Mouse (Mus musculus) erythroblast, adult 5-6 weeks (primary cell): ENCODE measurements around the gene 1700003E16Rik. TPM values are rescaled to one million over a fixed set of nuclear protein-coding genes. Genes with fewer than 3 reads are reported as not detected.

Source experiments
- ATAC-seq: replicated peaks from 2 replicates; pipeline ENCODE4 v1.8.0; 2016; ENCODE audit warnings: moderate number of reproducible peaks, mild to moderate bottlenecking, moderate TSS enrichment, inconsistent platforms; ENCODE audit not compliant: poor library complexity, low FRiP score, severe bottlenecking
- total RNA-seq, 2 experiments: library from RNA; stranded (forward) in 1 of 2; stranded (reverse) in 1 of 2; fragments of 150-400 nt in 1 of 2; fragments of 200-764, 138-1000 nt in 1 of 2; gene quantifications; 2 replicates each; pipeline versions ENCODE4 v1.2.3 to v1.2.4; 2015 to 2017; ENCODE audit warnings: low replicate concordance in 2 of 2

Gene 1700003E16Rik
- total RNA-seq, 2 experiments from 2014 or later, result not detected

GRCm38 (mm10) chr6:83185895-83186861 is 30.0 kb downstream of the 1700003E16Rik start:
- ATAC-seq, result no peak

- no peak for ATAC-seq
These were observed 30.7 kb downstream of the 1700003E16Rik start for GRCm38 (mm10) chr6:83186946-83187345.

- no peak for ATAC-seq
These were observed 37.4 kb downstream of the 1700003E16Rik start for GRCm38 (mm10) chr6:83193571-83193970.

- no peak for ATAC-seq
These were observed 41.3 kb downstream of the 1700003E16Rik start for GRCm38 (mm10) chr6:83197345-83198004.

GRCm38 (mm10) chr6:83203320-83203719 is 47.1 kb downstream of the 1700003E16Rik start:
- ATAC-seq, result no peak

- no peak for ATAC-seq
These were observed 49.6 kb downstream of the 1700003E16Rik start for GRCm38 (mm10) chr6:83205851-83206250.

- no peak for ATAC-seq
These were observed 50.1 kb downstream of the 1700003E16Rik start for GRCm38 (mm10) chr6:83206321-83206720.

GRCm38 (mm10) chr6:83207361-83208049 is 51.3 kb downstream of the 1700003E16Rik start:
- no peak for ATAC-seq

GRCm38 (mm10) chr6:83208050-83208400 is 51.8 kb downstream of the 1700003E16Rik start:
- ATAC-seq, result no peak

GRCm38 (mm10) chr6:83210495-83210894 is 54.3 kb downstream of the 1700003E16Rik start:
- ATAC-seq, result no peak

GRCm38 (mm10) chr6:83211526-83211925 is 55.3 kb downstream of the 1700003E16Rik start:
- no peak for ATAC-seq

Other genes with a start within 250 kb of the 1700003E16Rik start
- not detected in 2 replicates for gene Sema4f, start 216.6 kb upstream of the 1700003E16Rik start, total RNA-seq (2015; ENCODE audit: low replicate concordance)
- not detected in 2 replicates for gene Sema4f, start 216.6 kb upstream of the 1700003E16Rik start, total RNA-seq (2017; ENCODE audit: low replicate concordance)
- 2.7 and 25.6 TPM in 2 replicates for gene M1ap, start 209.5 kb upstream of the 1700003E16Rik start, total RNA-seq (2015; ENCODE audit: low replicate concordance)
- 8.2 and 16.6 TPM in 2 replicates for gene M1ap, start 209.5 kb upstream of the 1700003E16Rik start, total RNA-seq (2017; ENCODE audit: low replicate concordance)
- gene Dok1, start 122.9 kb upstream of the 1700003E16Rik start, total RNA-seq (2015; ENCODE audit: low replicate concordance), result 11.3 and 19.4 TPM in 2 replicates
- 23.9 and 24.7 TPM in 2 replicates for gene Dok1, start 122.9 kb upstream of the 1700003E16Rik start, total RNA-seq (2017; ENCODE audit: low replicate concordance)
- 1.5 and 2.9 TPM in 2 replicates for gene Loxl3, start 122.2 kb upstream of the 1700003E16Rik start, total RNA-seq (2015; ENCODE audit: low replicate concordance)
- 3.2 and 3.6 TPM in 2 replicates for gene Loxl3, start 122.2 kb upstream of the 1700003E16Rik start, total RNA-seq (2017; ENCODE audit: low replicate concordance)
- 197 and 242 TPM in 2 replicates for gene Aup1, start 101.9 kb upstream of the 1700003E16Rik start, total RNA-seq (2015; ENCODE audit: low replicate concordance)
- gene Aup1, start 101.9 kb upstream of the 1700003E16Rik start, total RNA-seq (2017; ENCODE audit: low replicate concordance), result 212 and 218 TPM in 2 replicates
- gene Htra2, start 101.1 kb upstream of the 1700003E16Rik start, total RNA-seq (2015; ENCODE audit: low replicate concordance), result 69.4 and 97.8 TPM in 2 replicates
- gene Htra2, start 101.1 kb upstream of the 1700003E16Rik start, total RNA-seq (2017; ENCODE audit: low replicate concordance), result 41.9 and 57.7 TPM in 2 replicates
- 1.7 and 3.5 TPM in 2 replicates for gene Dqx1, start 98.6 kb upstream of the 1700003E16Rik start, total RNA-seq (2015; ENCODE audit: low replicate concordance)
- 4.2 and 6.7 TPM in 2 replicates for gene Dqx1, start 98.6 kb upstream of the 1700003E16Rik start, total RNA-seq (2017; ENCODE audit: low replicate concordance)
- not detected in 2 replicates for gene Tlx2, start 86.1 kb upstream of the 1700003E16Rik start, total RNA-seq (2015; ENCODE audit: low replicate concordance)
- gene Tlx2, start 86.1 kb upstream of the 1700003E16Rik start, total RNA-seq (2017; ENCODE audit: low replicate concordance), result not detected in 2 replicates
- 19.8 and 29.7 TPM in 2 replicates for gene Pcgf1, start 78.5 kb upstream of the 1700003E16Rik start, total RNA-seq (2015; ENCODE audit: low replicate concordance)
- 11.0 and 18.1 TPM in 2 replicates for gene Pcgf1, start 78.5 kb upstream of the 1700003E16Rik start, total RNA-seq (2017; ENCODE audit: low replicate concordance)
- gene Lbx2, start 70.0 kb upstream of the 1700003E16Rik start, total RNA-seq (2015; ENCODE audit: low replicate concordance), result not detected in 2 replicates
- gene Lbx2, start 70.0 kb upstream of the 1700003E16Rik start, total RNA-seq (2017; ENCODE audit: low replicate concordance), result not detected in 2 replicates
- gene Ccdc142, start 54.8 kb upstream of the 1700003E16Rik start, total RNA-seq (2015; ENCODE audit: low replicate concordance), result not detected in 2 replicates
- gene Ccdc142, start 54.8 kb upstream of the 1700003E16Rik start, total RNA-seq (2017; ENCODE audit: low replicate concordance), result 0.98 TPM in 1 of 2 replicates, not detected in the other
- gene Gm42688, start 54.8 kb upstream of the 1700003E16Rik start, total RNA-seq (2015; ENCODE audit: low replicate concordance), result 0.19 TPM in 1 of 2 replicates, not detected in the other
- gene Gm42688, start 54.8 kb upstream of the 1700003E16Rik start, total RNA-seq (2017; ENCODE audit: low replicate concordance), result 0.94 TPM in 1 of 2 replicates, not detected in the other
- gene Mrpl53, start 47.4 kb upstream of the 1700003E16Rik start, total RNA-seq (2015; ENCODE audit: low replicate concordance), result 21.7 and 33.9 TPM in 2 replicates
- 6.6 and 14.8 TPM in 2 replicates for gene Mrpl53, start 47.4 kb upstream of the 1700003E16Rik start, total RNA-seq (2017; ENCODE audit: low replicate concordance)
- 5.8 and 11.3 TPM in 2 replicates for gene Mogs, start 40.9 kb upstream of the 1700003E16Rik start, total RNA-seq (2015; ENCODE audit: low replicate concordance)
- 13.8 and 18.5 TPM in 2 replicates for gene Mogs, start 40.9 kb upstream of the 1700003E16Rik start, total RNA-seq (2017; ENCODE audit: low replicate concordance)
- 7.1 and 18.8 TPM in 2 replicates for gene Wbp1, start 34.8 kb upstream of the 1700003E16Rik start, total RNA-seq (2015; ENCODE audit: low replicate concordance)
- 18.3 and 42.2 TPM in 2 replicates for gene Wbp1, start 34.8 kb upstream of the 1700003E16Rik start, total RNA-seq (2017; ENCODE audit: low replicate concordance)
- 0.77 and 5.2 TPM in 2 replicates for gene Ino80b, start 31.0 kb upstream of the 1700003E16Rik start, total RNA-seq (2015; ENCODE audit: low replicate concordance)
- gene Ino80b, start 31.0 kb upstream of the 1700003E16Rik start, total RNA-seq (2017; ENCODE audit: low replicate concordance), result 19.2 and 25.0 TPM in 2 replicates
- gene Rtkn, start 20.9 kb upstream of the 1700003E16Rik start, total RNA-seq (2015; ENCODE audit: low replicate concordance), result 0.63 TPM in 1 of 2 replicates, not detected in the other
- gene Rtkn, start 20.9 kb upstream of the 1700003E16Rik start, total RNA-seq (2017; ENCODE audit: low replicate concordance), result not detected in 2 replicates
- gene Wdr54, start within 50 bp of the 1700003E16Rik start, total RNA-seq (2015; ENCODE audit: low replicate concordance), result not detected in 2 replicates
- 0.28 TPM in 1 of 2 replicates, not detected in the other for gene Wdr54, start within 50 bp of the 1700003E16Rik start, total RNA-seq (2017; ENCODE audit: low replicate concordance)
- gene Dctn1, start 9.5 kb downstream of the 1700003E16Rik start, total RNA-seq (2015; ENCODE audit: low replicate concordance), result 21.7 and 21.9 TPM in 2 replicates
- 18.0 and 25.9 TPM in 2 replicates for gene Dctn1, start 9.5 kb downstream of the 1700003E16Rik start, total RNA-seq (2017; ENCODE audit: low replicate concordance)
- gene Slc4a5, start 63.4 kb downstream of the 1700003E16Rik start, total RNA-seq (2015; ENCODE audit: low replicate concordance), result 1.0 and 1.2 TPM in 2 replicates
- 0.28 and 0.43 TPM in 2 replicates for gene Slc4a5, start 63.4 kb downstream of the 1700003E16Rik start, total RNA-seq (2017; ENCODE audit: low replicate concordance)
- gene Mthfd2, start 169.5 kb downstream of the 1700003E16Rik start, total RNA-seq (2015; ENCODE audit: low replicate concordance), result 13.8 and 21.1 TPM in 2 replicates
- gene Mthfd2, start 169.5 kb downstream of the 1700003E16Rik start, total RNA-seq (2017; ENCODE audit: low replicate concordance), result 21.8 and 29.0 TPM in 2 replicates
- gene Mob1a, start 169.6 kb downstream of the 1700003E16Rik start, total RNA-seq (2015; ENCODE audit: low replicate concordance), result 51.6 and 54.6 TPM in 2 replicates
- gene Mob1a, start 169.6 kb downstream of the 1700003E16Rik start, total RNA-seq (2017; ENCODE audit: low replicate concordance), result 71.1 and 78.7 TPM in 2 replicates
- gene Bola3, start 192.7 kb downstream of the 1700003E16Rik start, total RNA-seq (2015; ENCODE audit: low replicate concordance), result 99.1 and 113 TPM in 2 replicates
- gene Bola3, start 192.7 kb downstream of the 1700003E16Rik start, total RNA-seq (2017; ENCODE audit: low replicate concordance), result 93.6 and 115 TPM in 2 replicates